Mouse (Mus musculus): ENCODE measurements at regions not wholly inside any gene's neighbourhood (a gene's known extent, or its start where the extent isn't known, plus 50 kb on each side); places are given as distances from the start of the nearest gene placed in this dataset.

GRCm38 (mm10) chr19:60051151-60051550 lies 107.7 kb upstream of the Rab11fip2 start:
- in situ Hi-C loops (cut with MseI, MboI): no loop called here

GRCm38 (mm10) chr19:60040721-60041120 lies 97.3 kb upstream of the Rab11fip2 start:
- in situ Hi-C loops (cut with MseI, MboI): no loop called here

GRCm38 (mm10) chr19:60032667-60033066 lies 89.2 kb upstream of the Rab11fip2 start:
- in situ Hi-C loops (cut with MseI, MboI): no loop called here

- in situ Hi-C loops (cut with MseI, MboI): no loop called here
Observed at GRCm38 (mm10) chr19:60030212-60030788, 86.8 kb upstream of the Rab11fip2 start.

GRCm38 (mm10) chr19:60029720-60030119 lies 86.3 kb upstream of the Rab11fip2 start:
- in situ Hi-C loops (cut with MseI, MboI): no loop called here

GRCm38 (mm10) chr19:60015614-60016300 lies 72.3 kb upstream of the Rab11fip2 start:
- in situ Hi-C loops (cut with MseI, MboI): no loop called here

- in situ Hi-C loops (cut with MseI, MboI): no loop called here
Observed at GRCm38 (mm10) chr19:59995557-59995956, 52.1 kb upstream of the Rab11fip2 start.

All from mouse trophoblast stem cell (cell line).